Mouse (Mus musculus) kidney, embryonic 16.5 days (tissue): Measurements from ENCODE around the gene Adam12. TPM values are rescaled to one million over a fixed set of nuclear protein-coding genes. Genes with fewer than 3 reads are reported as not detected.

Experiments
- ATAC-seq: fragments of 200-750 bp; cut with Nextera tagmentation; 2 replicates; pipeline ENCODE4 v1.8.0; 2017; ENCODE audit warnings: moderate TSS enrichment; ENCODE audit not compliant: low FRiP score, low TSS enrichment
- H3K27ac ChIP-seq: fragments of 300-500 bp; sonication (generic); 2 replicates; pipeline ENCODE4 v1.5.1; 2014; ENCODE audit warnings: low read length
- H3K27me3 ChIP-seq: fragments of 300-500 bp; sonication (generic); 2 replicates; pipeline ENCODE4 v1.6.1; 2014; ENCODE audit warnings: low read length, control low read depth, mixed read lengths; ENCODE audit not compliant: insufficient read depth
- H3K36me3 ChIP-seq: fragments of 300-500 bp; sonication (generic); 2 replicates; pipeline ENCODE4 v1.6.1; 2014; ENCODE audit warnings: low read length, control low read depth, mixed read lengths; ENCODE audit not compliant: insufficient read depth
- H3K4me1 ChIP-seq: fragments of 300-500 bp; sonication (generic); 2 replicates; pipeline ENCODE4 v1.6.1; 2014; ENCODE audit warnings: low read length, control low read depth, mixed read lengths; ENCODE audit not compliant: insufficient read depth
- H3K4me2 ChIP-seq: fragments of 300-500 bp; sonication (generic); replicated peaks from 2 replicates; pipeline ENCODE4 v1.6.1; 2014; ENCODE audit warnings: low read depth, low read length
- H3K4me3 ChIP-seq: fragments of 300-500 bp; sonication (generic); 2 replicates; pipeline ENCODE4 v1.5.1; 2014; ENCODE audit warnings: mild to moderate bottlenecking, low read length
- H3K9ac ChIP-seq: fragments of 300-500 bp; sonication (generic); replicated peaks from 2 replicates; pipeline ENCODE4 v1.6.1; 2014; ENCODE audit warnings: low read length
- H3K9me3 ChIP-seq: fragments of 300-500 bp; sonication (generic); 2 replicates; pipeline ENCODE4 v1.6.1; 2016; ENCODE audit warnings: low read length, control low read depth
- WGBS: fragments of 180-500 bp; shearing (Covaris S2); extraction: QIAGEN DNeasy Blood & Tissue Kit; methylation state at CpG from one replicate; pipeline ENCODE4 v1.1.7; 2014; 5-methylcytosine and 5-hydroxymethylcytosine counted together
- polyA plus RNA-seq: library from polyadenylated mRNA; unstranded; fragments of >200 nt; fragmentation: Nextera tagmentation; extraction: Ambion mirVana; gene quantifications from 2 replicates; pipeline ENCODE4 v1.2.1, GENCODE M21; 2015

Adam12 gene
- polyA plus RNA-seq, 1 experiment from 2014 or later, result 4.5 TPM

DNA sequence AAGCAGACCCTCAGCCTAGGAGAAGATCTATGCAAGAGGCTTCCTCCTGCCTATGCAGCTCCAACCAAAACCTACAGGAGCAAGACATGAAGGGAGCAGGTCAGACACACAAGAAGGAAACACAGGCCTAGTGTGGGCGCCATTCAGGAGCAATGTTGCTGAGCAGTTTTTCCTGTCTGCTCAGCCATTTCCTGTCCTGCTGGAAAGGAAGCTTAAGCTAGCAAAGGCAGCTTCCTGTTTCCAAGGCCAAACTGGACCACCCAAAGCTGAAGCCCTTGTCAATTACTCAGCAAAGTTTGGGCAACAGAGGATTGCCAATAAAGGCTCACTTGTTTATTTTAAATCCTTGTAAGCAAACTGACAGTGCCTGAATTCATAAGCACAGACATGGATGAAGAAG is 10.8 kb upstream of the Adam12 start:
- Histone ChIP-seq H3K9me3 (peaks cover 4% of the 10 kb centered on the region; the same call in 1 of the 2 replicates), H3K27me3 (no peaks in the 10 kb centered on the region), H3K4me3 (no peak overlapping the region), H3K36me3 (no peaks in the 10 kb centered on the region), H3K27ac (0 out of 2 replicates have a peak overlapping the region, but pooled peaks have one; percentile 42), H3K4me1 (no peaks in the 10 kb centered on the region), H3K9ac (no peak overlapping the region), H3K4me2 (no peak overlapping the region)
- no peak for ATAC-seq
- 85% methylated on average over 1 of the region's 1 CpGs for WGBS

GRCm38 (mm10) chr7:134241212-134241611 is 9.3 kb upstream of the Adam12 start:
- no peak for ATAC-seq
- Histone ChIP-seq H3K36me3 (no peaks in the 10 kb centered on the region), H3K27me3 (no peaks in the 10 kb centered on the region), H3K4me2 (no peak overlapping the region), H3K4me3 (no peak overlapping the region), H3K27ac (no peak overlapping the region), H3K4me1 (no peaks in the 10 kb centered on the region), H3K9ac (no peak overlapping the region), H3K9me3 (peaks cover 4% of the 10 kb centered on the region; the same call in 1 of the 2 replicates)
- WGBS, result 79% methylated on average over 4 of the region's 4 CpGs

GRCm38 (mm10) chr7:134240579-134240978 is 8.6 kb upstream of the Adam12 start:
- Histone ChIP-seq H3K9ac (no peak overlapping the region), H3K9me3 (peaks cover 4% of the 10 kb centered on the region; the same call in 1 of the 2 replicates), H3K27me3 (no peaks in the 10 kb centered on the region), H3K4me3 (no peak overlapping the region), H3K27ac (no peak overlapping the region), H3K4me1 (no peaks in the 10 kb centered on the region), H3K4me2 (no peak overlapping the region), H3K36me3 (no peaks in the 10 kb centered on the region)
- WGBS, result 93% methylated on average over 1 of the region's 1 CpGs
- ATAC-seq, result no peak

GRCm38 (mm10) chr7:134238863-134239262 is 6.9 kb upstream of the Adam12 start:
- Histone ChIP-seq H3K9ac (no peak overlapping the region), H3K9me3 (peaks cover 4% of the 10 kb centered on the region; the same call in 1 of the 2 replicates), H3K4me2 (no peak overlapping the region), H3K4me1 (no peaks in the 10 kb centered on the region), H3K4me3 (no peak overlapping the region), H3K27ac (no peak overlapping the region), H3K27me3 (no peaks in the 10 kb centered on the region), H3K36me3 (no peaks in the 10 kb centered on the region)
- 77% methylated on average over 3 of the region's 3 CpGs for WGBS
- no peak for ATAC-seq

- 75% methylated on average over 2 of the region's 2 CpGs for whole genome bisulfite sequencing
- Histone ChIP-seq H3K27me3 (no peaks in the 10 kb centered on the region), H3K4me2 (no peak overlapping the region), H3K9me3 (peaks cover 4% of the 10 kb centered on the region; the same call in 1 of the 2 replicates), H3K4me3 (no peak overlapping the region), H3K36me3 (no peaks in the 10 kb centered on the region), H3K27ac (no peak overlapping the region), H3K4me1 (no peaks in the 10 kb centered on the region), H3K9ac (no peak overlapping the region)
- no peak for ATAC-seq
Observed at GRCm38 (mm10) chr7:134237356-134237755, 5.4 kb upstream of the Adam12 start.

GRCm38 (mm10) chr7:134236727-134237126 is 4.8 kb upstream of the Adam12 start:
- H3K36me3 ChIP-seq, result no peaks in the 10 kb centered on the region
- H3K9me3 ChIP-seq, result peaks cover 4% of the 10 kb centered on the region; the same call in 1 of the 2 replicates
- H3K9ac ChIP-seq, result no peak overlapping the region
- H3K27ac ChIP-seq, result no peak overlapping the region
- no peak overlapping the region for H3K4me2 ChIP-seq
- H3K27me3 ChIP-seq, result no peaks in the 10 kb centered on the region
- no peak overlapping the region for H3K4me3 ChIP-seq
- ATAC-seq, result no peak
- H3K4me1 ChIP-seq, result 0 out of 2 replicates have a peak, but pooled peaks cover 2% of the 10 kb centered on the region

GRCm38 (mm10) chr7:134235552-134235951 is 3.6 kb upstream of the Adam12 start:
- 71% methylated on average over 2 of the region's 2 CpGs for WGBS
- ATAC-seq, result no peak

DNA sequence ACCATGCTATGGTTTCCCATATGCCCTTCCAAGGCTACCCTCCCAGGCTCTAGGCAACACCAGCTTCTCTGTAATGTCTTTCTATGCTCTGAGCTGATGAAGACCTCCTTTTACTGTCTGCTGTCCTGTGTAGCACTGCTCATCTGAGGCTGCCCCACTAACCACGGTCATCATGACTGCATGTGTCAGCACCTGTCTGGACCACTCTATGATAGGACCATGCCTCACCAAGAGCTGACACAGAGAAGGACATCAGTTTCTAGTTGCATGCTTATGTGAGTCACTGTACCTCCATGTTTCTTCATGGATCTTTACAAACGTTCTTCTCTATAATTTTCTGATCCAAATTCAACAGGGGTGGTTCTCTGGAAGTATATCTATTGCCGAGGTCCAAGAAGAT is 1.2 kb downstream of the Adam12 start:
- 81% methylated on average over 3 of the region's 3 CpGs for WGBS
- Histone ChIP-seq H3K36me3 (no peaks in the 10 kb centered on the region), H3K4me1 (peaks cover 22% of the 10 kb centered on the region), H3K9me3 (no peaks in the 10 kb centered on the region), H3K4me2 (no peak overlapping the region), H3K9ac (no peak overlapping the region), H3K4me3 (no peak overlapping the region), H3K27me3 (0 out of 2 replicates have a peak, but pooled peaks cover 5% of the 10 kb centered on the region), H3K27ac (no peak overlapping the region)
- ATAC-seq, result no peak

More at GRCm38 (mm10) chr7:134235552-134235951, 3.6 kb upstream of the Adam12 start:
- Histone ChIP-seq H3K27ac (no peak overlapping the region), H3K27me3 (no peaks in the 10 kb centered on the region), H3K4me3 (no peak overlapping the region), H3K4me2 (no peak overlapping the region), H3K9me3 (peaks cover 4% of the 10 kb centered on the region; the same call in 1 of the 2 replicates), H3K4me1 (0 out of 2 replicates have a peak, but pooled peaks cover 4% of the 10 kb centered on the region), H3K9ac (no peak overlapping the region), H3K36me3 (no peaks in the 10 kb centered on the region)

- Histone ChIP-seq H3K36me3 (no peaks in the 10 kb centered on the region), H3K4me2 (no peak overlapping the region), H3K4me3 (no peak overlapping the region), H3K4me1 (peaks cover 27% of the 10 kb centered on the region), H3K9ac (no peak overlapping the region), H3K27ac (0 out of 2 replicates have a peak overlapping the region, but pooled peaks have one; percentile 39), H3K27me3 (0 out of 2 replicates have a peak, but pooled peaks cover 5% of the 10 kb centered on the region), H3K9me3 (no peaks in the 10 kb centered on the region)
- no peak for ATAC-seq
- WGBS, result 37% methylated on average over 2 of the region's 2 CpGs
Observed at GRCm38 (mm10) chr7:134229899-134230298, 2.0 kb downstream of the Adam12 start.

GRCm38 (mm10) chr7:134227773-134228455 is 4.0 kb downstream of the Adam12 start:
- peak overlapping the region; percentile 48; the same call in 1 of the 2 replicates for H3K27ac ChIP-seq
- no peak overlapping the region; the same call in 1 of the 2 replicates for H3K9ac ChIP-seq
- H3K4me3 ChIP-seq, result no peak overlapping the region
- H3K4me1 ChIP-seq, result peaks cover 32% of the 10 kb centered on the region
- 0 out of 2 replicates have a peak overlapping the region, but pooled peaks have one; percentile 12 for H3K4me2 ChIP-seq
- 10% methylated on average over 13 of the region's 13 CpGs for WGBS
- 0 out of 2 replicates have a peak, but pooled peaks cover 5% of the 10 kb centered on the region for H3K27me3 ChIP-seq
- no peaks in the 10 kb centered on the region for H3K36me3 ChIP-seq
- ATAC-seq, result no peak
- no peaks in the 10 kb centered on the region for H3K9me3 ChIP-seq
